Mouse (Mus musculus) NIH3T3 (cell line): ENCODE measurements around the gene Suclg2.
A peak's percentile ranks its signal among the peaks of the same experiment; 100 is the strongest.

Source experiments
- DNase-seq: peaks from one replicate; pipeline ENCODE4 v3.0.0-alpha.2; 2012; ENCODE audit warnings: low read depth

Suclg2 gene

GRCm38 (mm10) chr6:95700191-95700590 lies 18.4 kb downstream of the Suclg2 start:
- no peak for DNase-seq

- DNase-seq, result no peak
Observed at GRCm38 (mm10) chr6:95699326-95699725, 19.3 kb downstream of the Suclg2 start.

GRCm38 (mm10) chr6:95698536-95699162 lies 20.0 kb downstream of the Suclg2 start:
- no peak for DNase-seq

GRCm38 (mm10) chr6:95694910-95695309 lies 23.7 kb downstream of the Suclg2 start:
- DNase-seq, result no peak

- DNase-seq, result no peak
Observed at GRCm38 (mm10) chr6:95685242-95685641, 33.4 kb downstream of the Suclg2 start.

DNA sequence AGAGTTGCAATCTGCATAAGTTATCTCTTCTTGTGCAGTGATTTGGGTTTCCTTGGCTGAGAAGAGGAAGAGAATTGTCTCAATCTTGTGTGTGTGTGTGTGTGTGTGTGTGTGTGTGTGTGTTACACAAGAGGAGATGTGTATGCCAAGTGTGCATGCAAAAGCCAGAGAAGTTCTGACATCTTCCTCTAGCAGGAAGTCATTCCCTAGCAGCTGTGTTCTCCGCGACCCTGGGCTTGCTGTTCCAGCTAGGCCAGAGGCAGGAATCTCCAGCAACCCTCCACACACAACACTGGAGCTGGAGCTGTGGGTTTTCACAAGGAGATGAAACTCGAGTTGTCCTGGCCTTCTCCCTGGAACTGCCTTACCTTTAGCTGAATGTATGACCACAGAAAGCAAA lies 38.9 kb downstream of the Suclg2 start:
- DNase-seq, result no peak

GRCm38 (mm10) chr6:95679261-95679660 lies 39.3 kb downstream of the Suclg2 start:
- no peak for DNase-seq

DNA sequence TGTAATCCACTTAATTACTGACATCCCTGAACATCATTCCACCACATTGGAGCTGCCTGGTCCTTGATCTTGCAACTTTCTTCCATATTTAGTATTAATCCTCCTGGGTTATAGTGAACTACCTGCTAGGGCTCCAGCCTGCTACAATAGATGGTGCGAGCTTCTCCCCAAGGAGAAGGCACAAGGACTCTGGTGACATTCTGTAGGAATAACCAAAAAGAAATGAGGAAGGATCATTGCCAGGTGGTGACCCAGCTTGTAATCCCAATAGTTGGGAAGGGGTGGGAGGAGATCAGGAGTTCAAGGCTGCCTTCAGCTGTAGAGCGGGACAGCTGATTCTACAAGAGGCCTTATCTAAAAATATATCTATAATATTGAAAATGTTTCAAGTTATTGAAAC lies 41.6 kb downstream of the Suclg2 start:
- no peak for DNase-seq

GRCm38 (mm10) chr6:95676439-95676838 lies 42.2 kb downstream of the Suclg2 start:
- DNase-seq, result no peak

- peak; percentile 23 for DNase-seq
Observed at GRCm38 (mm10) chr6:95675059-95675705, 43.4 kb downstream of the Suclg2 start.

DNA sequence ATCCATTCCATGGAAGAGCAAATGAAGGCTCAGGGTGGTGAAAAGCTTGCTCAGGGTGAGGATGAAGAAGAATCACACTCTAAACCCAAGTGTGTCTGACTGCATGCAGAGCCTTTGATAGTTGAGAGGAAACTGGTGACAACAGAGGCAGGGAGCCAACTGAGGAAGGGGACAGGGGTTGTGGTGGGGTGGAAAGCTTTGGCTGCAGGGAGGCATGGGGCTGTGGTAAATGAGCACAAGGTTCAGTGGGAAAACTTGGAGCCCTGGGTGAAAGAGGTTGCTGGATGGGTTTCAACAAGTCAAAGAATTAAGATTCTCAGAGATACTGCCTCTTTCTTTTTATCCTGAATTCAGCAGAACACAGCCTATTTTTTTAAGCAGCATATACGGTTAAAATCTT lies 43.9 kb downstream of the Suclg2 start:
- DNase-seq, result no peak

DNA sequence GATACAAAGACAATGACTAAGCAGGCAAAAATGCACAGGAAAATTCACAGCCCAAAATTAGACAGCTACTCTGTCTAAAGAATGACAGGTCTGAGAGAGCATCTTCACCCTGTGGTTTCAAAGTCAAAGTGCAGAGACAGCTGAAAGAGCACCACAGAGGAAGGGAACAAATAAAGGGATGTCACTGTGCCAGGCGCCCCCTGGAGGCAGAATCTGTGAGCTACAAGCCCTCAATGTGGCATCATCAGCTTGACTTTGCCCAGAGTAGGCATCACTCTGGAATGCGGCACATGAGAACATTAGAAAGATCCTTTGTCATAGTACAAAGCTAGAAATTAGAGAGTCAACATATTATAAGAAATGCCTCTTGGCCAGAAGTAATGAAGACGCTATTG lies 49.3 kb downstream of the Suclg2 start:
- peak; percentile 62 for DNase-seq

GRCm38 (mm10) chr6:95668629-95669334 lies 49.8 kb downstream of the Suclg2 start:
- DNase-seq, result peak; percentile 63

DNA sequence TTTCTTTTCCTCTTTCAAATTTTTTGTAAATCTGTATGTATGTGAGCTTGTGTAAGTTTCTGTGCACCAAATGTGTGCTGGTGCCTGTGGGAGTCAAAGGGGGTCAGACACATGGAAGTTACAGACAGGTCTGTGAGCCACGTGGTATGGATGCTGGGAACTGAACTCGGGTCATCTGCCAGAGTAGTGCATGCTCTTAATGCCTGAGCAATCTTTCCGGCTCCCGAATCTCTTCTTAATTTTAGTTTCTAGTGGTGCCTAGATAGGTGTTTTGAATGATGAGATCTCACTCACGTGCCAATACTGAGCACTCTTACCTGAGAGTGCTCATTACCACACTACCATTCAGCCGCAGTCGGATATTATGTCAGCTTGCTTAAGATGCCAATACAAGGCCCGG lies 60.9 kb downstream of the Suclg2 start:
- DNase-seq, result no peak

DNA sequence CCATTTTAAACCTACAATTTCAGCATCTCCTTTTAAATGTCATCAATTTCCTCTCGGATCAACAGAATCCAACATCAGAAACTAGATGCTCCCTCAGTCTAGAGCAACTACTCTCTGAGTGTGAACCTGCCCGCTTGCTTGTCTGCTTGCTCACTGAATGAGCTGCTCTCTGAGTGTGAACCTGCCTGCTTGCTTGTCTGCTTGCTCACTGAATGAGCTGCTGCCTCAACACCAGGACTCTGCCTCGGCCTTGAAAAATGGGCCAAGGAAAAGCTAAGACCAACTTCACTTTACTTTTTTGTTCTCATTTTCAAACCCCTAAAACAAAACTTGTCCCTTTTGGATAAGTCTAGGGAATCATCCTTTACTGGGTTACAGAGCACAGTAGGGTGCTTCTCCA lies 64.9 kb downstream of the Suclg2 start:
- DNase-seq, result no peak

DNA sequence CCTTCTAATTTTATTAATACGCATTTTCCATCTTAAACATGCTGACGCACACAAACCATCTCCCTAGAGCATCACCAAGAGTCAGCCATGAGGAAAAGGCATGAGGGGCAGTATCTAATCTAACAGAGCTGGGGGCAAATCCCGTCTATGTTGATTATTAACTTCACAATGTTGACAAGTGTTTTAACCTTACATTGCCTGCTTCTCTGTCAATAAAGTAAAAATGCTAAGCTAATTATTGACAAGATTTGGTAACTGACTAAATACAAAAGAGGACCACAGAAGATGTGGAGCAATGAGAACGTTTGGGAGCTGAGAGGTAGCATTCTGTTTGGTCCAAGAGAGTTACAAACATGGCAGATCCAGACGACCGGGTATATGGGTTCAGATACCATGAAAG lies 65.8 kb downstream of the Suclg2 start:
- DNase-seq, result no peak

DNA sequence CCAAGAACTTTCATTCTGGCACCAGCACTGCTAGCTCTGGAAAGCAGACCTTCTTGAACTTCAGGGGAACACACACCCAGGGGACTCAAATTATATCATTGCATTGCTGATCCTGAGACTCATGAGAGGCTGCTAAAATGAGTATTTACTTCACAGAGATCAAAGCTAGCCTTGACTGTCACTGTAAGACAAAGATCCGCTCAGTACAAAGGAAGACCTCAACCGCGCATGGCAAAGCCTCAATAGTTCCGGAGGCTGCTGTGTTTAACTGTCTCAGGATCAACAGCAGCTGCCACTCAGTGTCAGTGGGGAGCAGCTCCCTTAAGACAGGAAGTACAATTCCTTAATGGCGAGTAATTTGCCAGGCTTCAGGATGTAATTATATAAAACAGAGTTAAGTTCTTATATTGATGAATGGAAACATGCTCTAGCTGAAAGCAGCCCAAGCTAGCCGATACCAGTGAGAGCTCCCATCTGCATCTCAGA lies 67.2 kb downstream of the Suclg2 start:
- no peak for DNase-seq

- DNase-seq, result peak; percentile 69
Observed at GRCm38 (mm10) chr6:95650082-95650722, 68.4 kb downstream of the Suclg2 start.

GRCm38 (mm10) chr6:95649123-95649663 lies 69.4 kb downstream of the Suclg2 start:
- DNase-seq, result no peak

DNA sequence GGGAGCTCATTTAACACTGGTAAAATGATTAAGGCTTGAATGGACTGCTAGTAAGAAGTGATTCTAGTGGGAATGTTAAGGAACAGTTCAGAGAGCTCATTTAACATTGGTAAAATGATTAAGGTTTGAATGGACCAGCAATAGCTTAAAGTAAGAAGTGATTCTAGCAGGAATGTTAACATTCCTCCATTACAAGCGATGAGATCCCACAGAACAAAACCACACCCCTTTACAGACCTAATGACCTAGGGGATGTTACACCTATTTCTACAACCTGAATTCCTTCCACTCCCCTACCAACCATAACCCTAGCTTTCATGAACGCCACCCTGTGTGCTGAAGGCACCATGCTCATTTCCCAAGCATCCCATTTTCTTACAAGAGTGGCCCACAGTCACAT lies 81.2 kb downstream of the Suclg2 start:
- no peak for DNase-seq

DNA sequence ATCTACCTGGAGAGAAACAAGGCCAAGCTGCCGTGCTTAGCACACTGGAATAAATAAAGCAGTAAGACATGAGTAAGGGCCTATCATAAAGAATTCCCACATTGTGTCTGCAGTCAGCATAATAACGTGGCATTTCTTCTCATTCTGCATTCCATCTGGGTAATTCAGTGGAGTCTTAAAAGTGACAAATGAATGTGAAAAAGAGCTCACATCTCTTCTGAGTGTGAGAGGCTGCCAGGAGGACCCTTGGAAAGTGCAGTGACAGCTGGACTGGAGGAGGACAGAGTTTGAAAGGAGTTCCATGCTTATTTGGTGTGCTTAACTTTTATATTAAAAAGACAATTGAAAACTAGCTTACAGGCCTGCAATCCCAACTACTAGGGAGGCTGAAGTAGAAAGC lies 83.2 kb downstream of the Suclg2 start:
- DNase-seq, result no peak

DNA sequence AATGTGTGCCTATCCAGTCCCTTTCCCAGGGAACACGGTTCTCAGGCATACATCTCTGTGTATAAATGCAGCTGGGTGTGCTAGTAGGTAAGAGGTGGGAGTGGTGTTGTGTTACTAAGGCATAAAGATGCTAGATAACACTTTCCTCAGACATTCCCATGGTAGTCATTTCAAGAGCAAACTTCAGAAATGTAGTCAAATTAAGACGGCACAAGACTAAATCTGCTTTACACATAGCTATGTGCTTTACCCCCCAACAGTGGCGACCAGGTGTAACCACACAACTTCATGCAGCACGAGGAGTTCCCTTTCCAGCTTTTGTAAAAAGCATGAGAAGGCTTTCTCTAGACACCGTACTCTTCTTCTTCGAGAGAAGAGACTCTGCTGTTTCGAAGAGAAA lies 89.5 kb downstream of the Suclg2 start:
- no peak for DNase-seq

DNA sequence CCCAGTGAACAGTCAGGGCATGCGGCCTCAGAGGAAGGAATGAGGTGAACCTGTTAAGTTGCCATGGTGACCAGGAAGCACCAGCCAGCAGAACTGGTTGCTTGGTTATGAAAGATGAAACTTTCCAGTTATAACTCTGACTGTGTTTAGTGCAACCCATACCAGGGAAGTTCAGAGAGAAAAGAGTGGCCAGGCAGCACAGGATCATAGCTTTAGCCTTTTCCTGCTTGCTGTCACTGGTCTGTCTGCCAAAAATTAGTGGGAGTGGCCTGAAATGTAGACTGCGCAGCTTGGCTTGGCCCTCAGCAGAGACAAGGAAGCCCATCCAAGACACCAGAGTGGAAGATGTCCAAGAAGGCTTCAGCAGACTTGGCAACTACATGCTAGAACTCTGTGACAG lies 96.8 kb downstream of the Suclg2 start:
- DNase-seq, result peak; percentile 27
